Mouse (Mus musculus): ENCODE data around the gene Slc24a4. TPM values are rescaled to one million over a fixed set of nuclear protein-coding genes. Genes with fewer than 3 reads are reported as not detected.
"Not testable (repeated sequence)": the region's sequence is repeated elsewhere in the genome, so short reads cannot be mapped to it uniquely, and the experiment has no call there.

Slc24a4 gene
- polyA plus RNA-seq, 1 experiment from 2014 or later: 10.2 TPM

GRCm38 (mm10) chr12:102271447-102271846 lies 142.9 kb downstream of the Slc24a4 start:
- no peak overlapping the region for H3K27ac ChIP-seq (ENCODE audit: low read length)
- no peaks in the 10 kb centered on the region for H3K4me1 ChIP-seq (ENCODE audit: insufficient read depth, low read depth, low read length)
- H3K4me3 ChIP-seq (ENCODE audit: low read depth, low read length): no peak overlapping the region
- no peaks in the 10 kb centered on the region for H3K27me3 ChIP-seq (replicated peaks; ENCODE audit: insufficient read depth, low read length)
- no peaks in the 10 kb centered on the region for H3K36me3 ChIP-seq (ENCODE audit: insufficient read depth, low read length)
- ATAC-seq: peak; percentile 25; the same call in 1 of the 2 replicates
- DNase-seq (ENCODE audit: low spot score): peak; percentile 13
- TF ChIP-seq EP300 (IDR thresholded peaks at IDR 0.05) (no peak), CTCF (IDR thresholded peaks at IDR 0.05) (no peak)
- no peak overlapping the region for H3K9ac ChIP-seq (replicated peaks; ENCODE audit: low read depth)
- H3K4me2 ChIP-seq (replicated peaks; ENCODE audit: low read depth, low read length): no peak overlapping the region
- H3K9me3 ChIP-seq (ENCODE audit: low read length): no peaks in the 10 kb centered on the region
- WGBS: 55% methylated on average over 4 of the region's 4 CpGs

DNA sequence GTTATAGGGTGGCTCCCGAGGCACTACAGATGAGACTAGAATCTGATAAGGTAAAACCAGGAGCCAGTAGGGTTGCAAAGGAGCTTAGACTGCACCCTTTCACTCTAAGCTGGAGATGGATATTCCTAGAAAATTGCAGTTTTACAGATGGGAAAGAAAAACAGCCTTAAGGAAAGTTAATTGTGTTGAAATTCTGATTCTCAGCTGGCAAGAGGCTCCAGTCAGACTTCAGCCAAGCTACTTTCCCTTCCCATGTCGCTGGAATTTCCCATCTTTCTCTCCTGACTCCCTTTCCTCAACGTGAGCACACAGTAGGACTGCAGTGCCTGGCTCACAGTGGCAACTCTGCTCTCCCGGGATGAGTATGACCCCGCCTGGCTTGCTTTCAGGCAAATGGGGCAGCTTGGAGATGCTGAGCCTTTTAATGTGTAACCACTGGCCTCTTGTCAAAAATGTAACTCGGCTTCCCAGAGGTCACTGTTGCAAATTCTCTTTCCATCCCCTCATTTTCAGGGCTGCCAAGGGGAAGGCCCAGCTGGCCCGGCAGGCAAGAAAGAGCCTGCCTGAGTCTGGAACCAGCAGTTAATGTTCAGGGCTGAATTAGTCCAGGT lies 147.4 kb downstream of the Slc24a4 start:
- Histone ChIP-seq H3K4me3 (ENCODE audit: low read depth, low read length) (no peak overlapping the region), H3K27me3 (replicated peaks; ENCODE audit: insufficient read depth, low read length) (no peaks in the 10 kb centered on the region), H3K9ac (replicated peaks; ENCODE audit: low read depth) (no peak overlapping the region), H3K4me1 (ENCODE audit: insufficient read depth, low read depth, low read length) (no peaks in the 10 kb centered on the region), H3K4me2 (replicated peaks; ENCODE audit: low read depth, low read length) (no peak overlapping the region), H3K27ac (ENCODE audit: low read length) (peak overlapping the region; percentile 58; the same call in 1 of the 2 replicates), H3K36me3 (ENCODE audit: insufficient read depth, low read length) (no peaks in the 10 kb centered on the region), H3K9me3 (ENCODE audit: low read length) (peaks cover 2% of the 10 kb centered on the region; the same call in 1 of the 2 replicates)
- DNase-seq (ENCODE audit: low spot score) (peak; percentile 90), ATAC-seq (peak; percentile 66)
- 29% methylated on average over 7 of the region's 7 CpGs for WGBS
- TF ChIP-seq EP300 (IDR thresholded peaks at IDR 0.05): peak; percentile 65
- TF ChIP-seq CTCF (IDR thresholded peaks at IDR 0.05): no peak

- H3K4me1 ChIP-seq (ENCODE audit: insufficient read depth, low read depth, low read length); ATAC-seq; H3K27ac ChIP-seq (ENCODE audit: low read length); H3K4me3 ChIP-seq (ENCODE audit: low read depth, low read length); DNase-seq (ENCODE audit: low spot score); H3K27me3 ChIP-seq (replicated peaks; ENCODE audit: insufficient read depth, low read length); H3K4me2 ChIP-seq (replicated peaks; ENCODE audit: low read depth, low read length); H3K9ac ChIP-seq (replicated peaks; ENCODE audit: low read depth); H3K9me3 ChIP-seq (ENCODE audit: low read length); H3K36me3 ChIP-seq (ENCODE audit: insufficient read depth, low read length): not testable (repeated sequence)
- 68% methylated on average over 4 of the region's 4 CpGs for WGBS
These were observed 151.8 kb downstream of the Slc24a4 start for GRCm38 (mm10) chr12:102280290-102280689.

DNA sequence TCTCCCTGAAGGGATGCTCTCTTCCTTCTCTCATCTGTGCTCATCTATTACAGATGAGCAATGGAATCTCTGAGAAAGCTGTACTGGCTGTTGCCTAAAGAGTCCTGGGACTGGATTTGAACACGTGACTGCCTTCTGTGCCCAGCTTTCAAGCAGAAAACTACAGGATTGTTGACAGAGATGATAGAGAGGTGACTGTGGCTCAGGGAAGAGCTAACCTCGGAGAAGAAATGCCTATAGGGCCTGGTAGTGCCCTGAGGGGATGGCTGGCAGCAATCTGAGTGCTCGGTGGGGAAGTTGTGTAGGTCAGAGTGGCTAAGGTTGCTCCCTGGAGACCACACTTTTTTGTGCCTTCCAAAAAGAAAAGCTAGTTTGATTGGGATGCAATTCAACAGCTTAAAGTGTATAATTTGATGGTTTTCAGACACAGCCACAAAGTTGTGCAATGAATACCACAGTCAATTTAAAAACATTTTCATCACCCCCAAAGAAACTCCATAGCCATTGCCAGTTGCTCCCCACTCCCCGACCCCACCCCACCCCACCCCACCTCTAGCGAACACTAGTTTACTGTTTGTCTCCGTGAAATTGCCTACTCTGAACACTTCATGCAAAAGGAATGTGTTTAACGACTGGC lies 152.5 kb downstream of the Slc24a4 start:
- ATAC-seq (no peak), DNase-seq (ENCODE audit: low spot score) (peak; percentile 28)
- H3K4me2 ChIP-seq (replicated peaks; ENCODE audit: low read depth, low read length): no peak overlapping the region
- no peak for TF ChIP-seq CTCF (IDR thresholded peaks at IDR 0.05)
- TF ChIP-seq EP300 (IDR thresholded peaks at IDR 0.05): no peak
- H3K27me3 ChIP-seq (replicated peaks; ENCODE audit: insufficient read depth, low read length): no peaks in the 10 kb centered on the region
- H3K36me3 ChIP-seq (ENCODE audit: insufficient read depth, low read length): no peaks in the 10 kb centered on the region
- no peak overlapping the region for H3K27ac ChIP-seq (ENCODE audit: low read length)
- peaks cover 2% of the 10 kb centered on the region; the same call in 1 of the 2 replicates for H3K9me3 ChIP-seq (ENCODE audit: low read length)
- peaks cover 14% of the 10 kb centered on the region; the same call in 1 of the 2 replicates for H3K4me1 ChIP-seq (ENCODE audit: insufficient read depth, low read depth, low read length)
- WGBS: 62% methylated on average over 7 of the region's 7 CpGs
- H3K9ac ChIP-seq (replicated peaks; ENCODE audit: low read depth): no peak overlapping the region
- H3K4me3 ChIP-seq (ENCODE audit: low read depth, low read length): no peak overlapping the region

GRCm38 (mm10) chr12:102282126-102282525 lies 153.6 kb downstream of the Slc24a4 start:
- H3K4me3 ChIP-seq (ENCODE audit: low read depth, low read length): peak overlapping the region; percentile 57; the same call in 1 of the 2 replicates
- H3K36me3 ChIP-seq (ENCODE audit: insufficient read depth, low read length): no peaks in the 10 kb centered on the region
- WGBS: 41% methylated on average over 2 of the region's 2 CpGs
- H3K4me1 ChIP-seq (ENCODE audit: insufficient read depth, low read depth, low read length): peaks cover 25% of the 10 kb centered on the region; the same call in 1 of the 2 replicates
- ATAC-seq (no peak), DNase-seq (ENCODE audit: low spot score) (peak; percentile 64)
- peaks cover 2% of the 10 kb centered on the region; the same call in 1 of the 2 replicates for H3K9me3 ChIP-seq (ENCODE audit: low read length)
- no peak overlapping the region for H3K9ac ChIP-seq (replicated peaks; ENCODE audit: low read depth)
- no peaks in the 10 kb centered on the region for H3K27me3 ChIP-seq (replicated peaks; ENCODE audit: insufficient read depth, low read length)
- TF ChIP-seq EP300 (IDR thresholded peaks at IDR 0.05) (no peak), CTCF (IDR thresholded peaks at IDR 0.05) (no peak)
- H3K27ac ChIP-seq (ENCODE audit: low read length): peak overlapping the region; percentile 94
- peak overlapping the region; percentile 83 for H3K4me2 ChIP-seq (replicated peaks; ENCODE audit: low read depth, low read length)

- H3K4me1 ChIP-seq (ENCODE audit: insufficient read depth, low read depth, low read length): peaks cover 31% of the 10 kb centered on the region; the same call in 1 of the 2 replicates
- no peaks in the 10 kb centered on the region for H3K27me3 ChIP-seq (replicated peaks; ENCODE audit: insufficient read depth, low read length)
- TF ChIP-seq CTCF (IDR thresholded peaks at IDR 0.05): no peak
- TF ChIP-seq EP300 (IDR thresholded peaks at IDR 0.05): no peak
- peak; percentile 70 for ATAC-seq
- H3K9me3 ChIP-seq (ENCODE audit: low read length): peaks cover 2% of the 10 kb centered on the region; the same call in 1 of the 2 replicates
- peak within 1 kb of the TSS; percentile 94 for H3K27ac ChIP-seq (ENCODE audit: low read length)
- no peaks in the 10 kb centered on the region for H3K36me3 ChIP-seq (ENCODE audit: insufficient read depth, low read length)
- WGBS: under 1% methylated on average over 52 of the region's 75 CpGs
- peak; percentile 86 for DNase-seq (ENCODE audit: low spot score)
- H3K4me3 ChIP-seq (ENCODE audit: low read depth, low read length): peak within 1 kb of the TSS; percentile 57
- peak within 1 kb of the TSS; percentile 83 for H3K4me2 ChIP-seq (replicated peaks; ENCODE audit: low read depth, low read length)
- peak within 1 kb of the TSS; percentile 81 for H3K9ac ChIP-seq (replicated peaks; ENCODE audit: low read depth)
These were observed 154.4 kb downstream of the Slc24a4 start, which contains the start of gene Rin3 for GRCm38 (mm10) chr12:102282763-102283482. Gene Rin3, plus strand, starts transcription at chr12:102283048.

All from lung, postnatal 0 days (tissue).